Mouse (Mus musculus): ENCODE results near the gene Calhm4. TPM values are rescaled to one million over a fixed set of nuclear protein-coding genes. Genes with fewer than 3 reads are reported as not detected.

Gene Calhm4
- polyA plus RNA-seq (2015; fragmentation: Nextera tagmentation; extraction: Ambion mirVana) = 0.43 and 0.98 TPM in 2 replicates

GRCm38 (mm10) chr10:34044210-34044609 is at the start of gene Calhm4:
Gene Calhm4, minus strand, starts transcription at chr10:34044310.
- Histone ChIP-seq H3K36me3 (no peaks in the 10 kb centered on the region), H3K4me2 (replicated peaks) (no peak within 1 kb of the TSS), H3K27me3 (no peaks in the 10 kb centered on the region), H3K4me3 (replicated peaks) (no peak within 1 kb of the TSS), H3K4me1 (no peaks in the 10 kb centered on the region), H3K27ac (replicated peaks) (no peak within 1 kb of the TSS), H3K9me3 (replicated peaks) (no peaks in the 10 kb centered on the region), H3K9ac (no peak within 1 kb of the TSS)
- ATAC-seq (ENCODE audit: insufficient number of reproducible peaks, low FRiP score, low TSS enrichment, low read depth) = no peak
- WGBS = 77% methylated on average over 5 of the region's 5 CpGs

- Histone ChIP-seq H3K27me3 (no peaks in the 10 kb centered on the region), H3K9ac (no peak overlapping the region), H3K27ac (replicated peaks) (no peak overlapping the region), H3K9me3 (replicated peaks) (no peaks in the 10 kb centered on the region), H3K4me2 (replicated peaks) (no peak overlapping the region), H3K4me3 (replicated peaks) (no peak overlapping the region), H3K36me3 (no peaks in the 10 kb centered on the region), H3K4me1 (no peaks in the 10 kb centered on the region)
- 72% methylated on average over 5 of the region's 5 CpGs for WGBS
- no peak for ATAC-seq (ENCODE audit: insufficient number of reproducible peaks, low FRiP score, low TSS enrichment, low read depth)
Measured at GRCm38 (mm10) chr10:34091888-34092287, 47.8 kb upstream of the Calhm4 start.

- H3K4me2 ChIP-seq (replicated peaks) = no peak overlapping the region
- H3K27ac ChIP-seq (replicated peaks) = no peak overlapping the region
- no peaks in the 10 kb centered on the region for H3K27me3 ChIP-seq
- H3K4me1 ChIP-seq = no peaks in the 10 kb centered on the region
- H3K4me3 ChIP-seq (replicated peaks) = no peak overlapping the region
- ATAC-seq (ENCODE audit: insufficient number of reproducible peaks, low FRiP score, low TSS enrichment, low read depth) = no peak
- no peaks in the 10 kb centered on the region for H3K36me3 ChIP-seq
- 67% methylated on average over 1 of the region's 1 CpGs for WGBS
- no peak overlapping the region for H3K9ac ChIP-seq
- no peaks in the 10 kb centered on the region for H3K9me3 ChIP-seq (replicated peaks)
Measured at GRCm38 (mm10) chr10:34090481-34090880, 46.4 kb upstream of the Calhm4 start.

- no peaks in the 10 kb centered on the region for H3K27me3 ChIP-seq
- 59% methylated on average over 3 of the region's 3 CpGs for WGBS
- ATAC-seq (ENCODE audit: insufficient number of reproducible peaks, low FRiP score, low TSS enrichment, low read depth) = no peak
Measured at GRCm38 (mm10) chr10:34089517-34089916, 45.4 kb upstream of the Calhm4 start.

GRCm38 (mm10) chr10:34088515-34088914 is 44.4 kb upstream of the Calhm4 start:
- Histone ChIP-seq H3K4me3 (replicated peaks) (no peak overlapping the region), H3K4me1 (no peaks in the 10 kb centered on the region), H3K9me3 (replicated peaks) (no peaks in the 10 kb centered on the region), H3K27ac (replicated peaks) (no peak overlapping the region), H3K27me3 (no peaks in the 10 kb centered on the region), H3K36me3 (no peaks in the 10 kb centered on the region), H3K9ac (no peak overlapping the region), H3K4me2 (replicated peaks) (no peak overlapping the region)
- no peak for ATAC-seq (ENCODE audit: insufficient number of reproducible peaks, low FRiP score, low TSS enrichment, low read depth)
- WGBS = 74% methylated on average over 2 of the region's 2 CpGs

More at GRCm38 (mm10) chr10:34089517-34089916, 45.4 kb upstream of the Calhm4 start:
- no peak overlapping the region for H3K9ac ChIP-seq
- H3K9me3 ChIP-seq (replicated peaks) = no peaks in the 10 kb centered on the region
- no peak overlapping the region for H3K4me3 ChIP-seq (replicated peaks)
- H3K36me3 ChIP-seq = no peaks in the 10 kb centered on the region
- no peak overlapping the region for H3K4me2 ChIP-seq (replicated peaks)
- H3K27ac ChIP-seq (replicated peaks) = no peak overlapping the region
- no peaks in the 10 kb centered on the region for H3K4me1 ChIP-seq

GRCm38 (mm10) chr10:34086514-34086913 is 42.4 kb upstream of the Calhm4 start:
- no peaks in the 10 kb centered on the region for H3K4me1 ChIP-seq
- no peaks in the 10 kb centered on the region for H3K36me3 ChIP-seq
- no peak overlapping the region for H3K4me3 ChIP-seq (replicated peaks)
- no peak overlapping the region for H3K27ac ChIP-seq (replicated peaks)
- H3K4me2 ChIP-seq (replicated peaks) = no peak overlapping the region
- H3K9ac ChIP-seq = no peak overlapping the region
- H3K9me3 ChIP-seq (replicated peaks) = no peaks in the 10 kb centered on the region
- no peak for ATAC-seq (ENCODE audit: insufficient number of reproducible peaks, low FRiP score, low TSS enrichment, low read depth)
- no peaks in the 10 kb centered on the region for H3K27me3 ChIP-seq
- 93% methylated on average over 1 of the region's 1 CpGs for WGBS

- Histone ChIP-seq H3K4me1 (no peaks in the 10 kb centered on the region), H3K9ac (no peak overlapping the region), H3K27me3 (no peaks in the 10 kb centered on the region), H3K9me3 (replicated peaks) (no peaks in the 10 kb centered on the region), H3K4me2 (replicated peaks) (no peak overlapping the region), H3K36me3 (no peaks in the 10 kb centered on the region), H3K27ac (replicated peaks) (no peak overlapping the region), H3K4me3 (replicated peaks) (no peak overlapping the region)
- 85% methylated on average over 5 of the region's 5 CpGs for WGBS
- no peak for ATAC-seq (ENCODE audit: insufficient number of reproducible peaks, low FRiP score, low TSS enrichment, low read depth)
Measured at GRCm38 (mm10) chr10:34074522-34075200, 30.6 kb upstream of the Calhm4 start.

GRCm38 (mm10) chr10:34071650-34072049 is 27.5 kb upstream of the Calhm4 start:
- 38% methylated on average over 2 of the region's 2 CpGs for WGBS
- Histone ChIP-seq H3K4me2 (replicated peaks) (no peak overlapping the region), H3K4me1 (no peaks in the 10 kb centered on the region), H3K27me3 (no peaks in the 10 kb centered on the region), H3K36me3 (no peaks in the 10 kb centered on the region), H3K9me3 (replicated peaks) (no peaks in the 10 kb centered on the region), H3K4me3 (replicated peaks) (no peak overlapping the region), H3K27ac (replicated peaks) (no peak overlapping the region), H3K9ac (no peak overlapping the region)
- no peak for ATAC-seq (ENCODE audit: insufficient number of reproducible peaks, low FRiP score, low TSS enrichment, low read depth)

- H3K4me2 ChIP-seq (replicated peaks) = no peak overlapping the region
- 41% methylated on average over 5 of the region's 5 CpGs for WGBS
- H3K27me3 ChIP-seq = no peaks in the 10 kb centered on the region
- no peaks in the 10 kb centered on the region for H3K36me3 ChIP-seq
- H3K4me1 ChIP-seq = no peaks in the 10 kb centered on the region
- no peak overlapping the region for H3K9ac ChIP-seq
- H3K9me3 ChIP-seq (replicated peaks) = no peaks in the 10 kb centered on the region
- no peak overlapping the region for H3K4me3 ChIP-seq (replicated peaks)
- no peak overlapping the region for H3K27ac ChIP-seq (replicated peaks)
- ATAC-seq (ENCODE audit: insufficient number of reproducible peaks, low FRiP score, low TSS enrichment, low read depth) = no peak
Measured at GRCm38 (mm10) chr10:34070999-34071492, 26.9 kb upstream of the Calhm4 start.

GRCm38 (mm10) chr10:34069606-34070005 is 25.5 kb upstream of the Calhm4 start:
- H3K4me1 ChIP-seq = no peaks in the 10 kb centered on the region
- H3K9me3 ChIP-seq (replicated peaks) = no peaks in the 10 kb centered on the region
- no peak for ATAC-seq (ENCODE audit: insufficient number of reproducible peaks, low FRiP score, low TSS enrichment, low read depth)
- H3K36me3 ChIP-seq = no peaks in the 10 kb centered on the region
- H3K4me3 ChIP-seq (replicated peaks) = no peak overlapping the region
- H3K27ac ChIP-seq (replicated peaks) = no peak overlapping the region
- no peak overlapping the region for H3K4me2 ChIP-seq (replicated peaks)
- 39% methylated on average over 1 of the region's 1 CpGs for WGBS
- H3K9ac ChIP-seq = no peak overlapping the region
- H3K27me3 ChIP-seq = no peaks in the 10 kb centered on the region

- H3K4me1 ChIP-seq = no peaks in the 10 kb centered on the region
Measured at GRCm38 (mm10) chr10:34066591-34066990, 22.5 kb upstream of the Calhm4 start.

GRCm38 (mm10) chr10:34053987-34054386 is 9.9 kb upstream of the Calhm4 start:
- Histone ChIP-seq H3K27ac (replicated peaks) (no peak overlapping the region), H3K9me3 (replicated peaks) (no peaks in the 10 kb centered on the region), H3K9ac (no peak overlapping the region), H3K27me3 (no peaks in the 10 kb centered on the region), H3K4me3 (replicated peaks) (no peak overlapping the region), H3K36me3 (no peaks in the 10 kb centered on the region), H3K4me1 (no peaks in the 10 kb centered on the region), H3K4me2 (replicated peaks) (no peak overlapping the region)
- 87% methylated on average over 2 of the region's 2 CpGs for WGBS
- ATAC-seq (ENCODE audit: insufficient number of reproducible peaks, low FRiP score, low TSS enrichment, low read depth) = no peak

More at GRCm38 (mm10) chr10:34066591-34066990, 22.5 kb upstream of the Calhm4 start:
- Histone ChIP-seq H3K4me2 (replicated peaks) (no peak overlapping the region), H3K9me3 (replicated peaks) (no peaks in the 10 kb centered on the region), H3K27ac (replicated peaks) (no peak overlapping the region), H3K36me3 (no peaks in the 10 kb centered on the region), H3K27me3 (no peaks in the 10 kb centered on the region), H3K9ac (no peak overlapping the region), H3K4me3 (replicated peaks) (no peak overlapping the region)
- no peak for ATAC-seq (ENCODE audit: insufficient number of reproducible peaks, low FRiP score, low TSS enrichment, low read depth)
- WGBS = 67% methylated on average over 3 of the region's 3 CpGs

All from embryonic facial prominence, embryonic 15.5 days (tissue).